Mouse (Mus musculus) testis, adult 2 months (tissue): ENCODE results near the gene C3ar1. TPM values are rescaled to one million over a fixed set of nuclear protein-coding genes. Genes with fewer than 3 reads are reported as not detected.

ENCODE experiments used
- H3K27ac ChIP-seq: fragments of 200-500 bp; 2 replicates; pipeline ENCODE4 v1.5.1; 2012; ENCODE audit warnings: low read depth, low read length; ENCODE audit not compliant: control insufficient read depth, insufficient read depth
- H3K27me3 ChIP-seq: fragments of 200-500 bp; 2 replicates; pipeline ENCODE4 v1.6.1; 2012; ENCODE audit warnings: mild to moderate bottlenecking, low read length, moderate library complexity; ENCODE audit not compliant: control insufficient read depth, insufficient read depth
- H3K36me3 ChIP-seq: fragments of 200-500 bp; 2 replicates; pipeline ENCODE4 v1.6.1; 2012; ENCODE audit warnings: mild to moderate bottlenecking, low read length; ENCODE audit not compliant: control insufficient read depth, insufficient read depth
- H3K4me1 ChIP-seq: fragments of 200-500 bp; 2 replicates; pipeline ENCODE4 v1.6.1; 2012; ENCODE audit warnings: low read length; ENCODE audit not compliant: control insufficient read depth, insufficient read depth
- H3K4me3 ChIP-seq: fragments of 200-500 bp; 2 replicates; pipeline ENCODE4 v1.5.1; 2012; ENCODE audit warnings: low read depth, mild to moderate bottlenecking, low read length, moderate library complexity, mixed read lengths; ENCODE audit not compliant: control insufficient read depth
- CTCF ChIP-seq: fragments of 200-500 bp; IDR thresholded peaks from 2 replicates; pipeline ENCODE4 v1.5.1; 2012; ENCODE audit warnings: low read depth, mild to moderate bottlenecking, inconsistent platforms, low read length, moderate library complexity; ENCODE audit not compliant: control insufficient read depth, insufficient read depth, insufficient replicate concordance
- POLR2A ChIP-seq: fragments of 200-500 bp; IDR thresholded peaks from 2 replicates; pipeline ENCODE4 v1.6.1; 2012; ENCODE audit warnings: low read depth, mild to moderate bottlenecking, inconsistent platforms, low read length, moderate library complexity; ENCODE audit not compliant: control insufficient read depth
- polyA plus RNA-seq: library from polyadenylated mRNA; depleted of rRNA; stranded (reverse); fragments of >200 nt; gene quantifications from 2 replicates; pipeline ENCODE4 v1.2.3, GENCODE M21; 2012

Gene C3ar1
- polyA plus RNA-seq, 1 experiment = 0.67 TPM

- peaks cover 6% of the 10 kb centered on the region for H3K4me1 ChIP-seq
- no peaks in the 10 kb centered on the region for H3K36me3 ChIP-seq
- no peak for TF ChIP-seq POLR2A
- H3K4me3 ChIP-seq = peak within 1 kb of the TSS; percentile 80
- H3K27me3 ChIP-seq = no peaks in the 10 kb centered on the region; the same call in 1 of the 2 replicates
- peak within 1 kb of the TSS; percentile 61 for H3K27ac ChIP-seq
Observed at GRCm38 (mm10) chr6:122819306-122820070, 36.5 kb downstream of the C3ar1 start, which contains the start of gene Foxj2. Foxj2 (plus strand) TSS chr6:122819914.

- Histone ChIP-seq H3K4me3 (no peak overlapping the region), H3K4me1 (peaks cover 6% of the 10 kb centered on the region), H3K27me3 (no peaks in the 10 kb centered on the region), H3K36me3 (no peaks in the 10 kb centered on the region), H3K27ac (no peak overlapping the region)
- no peak for TF ChIP-seq CTCF
- TF ChIP-seq POLR2A = no peak
Observed at GRCm38 (mm10) chr6:122813640-122814039, 42.3 kb downstream of the C3ar1 start.

- TF ChIP-seq CTCF (no peak), POLR2A (no peak)
- no peaks in the 10 kb centered on the region for H3K36me3 ChIP-seq
- no peaks in the 10 kb centered on the region for H3K27me3 ChIP-seq
- no peak overlapping the region for H3K4me3 ChIP-seq
- peaks cover 6% of the 10 kb centered on the region for H3K4me1 ChIP-seq
- H3K27ac ChIP-seq = no peak overlapping the region
Observed at GRCm38 (mm10) chr6:122812716-122813115, 43.2 kb downstream of the C3ar1 start.

- peak overlapping the region; percentile 63 for H3K27ac ChIP-seq
- H3K36me3 ChIP-seq = no peaks in the 10 kb centered on the region
- no peak overlapping the region; the same call in 1 of the 2 replicates for H3K4me3 ChIP-seq
- H3K27me3 ChIP-seq = no peaks in the 10 kb centered on the region
- H3K4me1 ChIP-seq = peaks cover 6% of the 10 kb centered on the region
- no peak for TF ChIP-seq POLR2A
- TF ChIP-seq CTCF = no peak
Observed at GRCm38 (mm10) chr6:122811771-122812600, 44.0 kb downstream of the C3ar1 start.

GRCm38 (mm10) chr6:122811280-122811652 is 44.7 kb downstream of the C3ar1 start:
- TF ChIP-seq CTCF = no peak
- TF ChIP-seq POLR2A = peak; percentile 25
- H3K4me3 ChIP-seq = peak overlapping the region; percentile 84
- H3K4me1 ChIP-seq = peaks cover 6% of the 10 kb centered on the region
- peak overlapping the region; percentile 89 for H3K27ac ChIP-seq
- no peaks in the 10 kb centered on the region for H3K36me3 ChIP-seq
- H3K27me3 ChIP-seq = no peaks in the 10 kb centered on the region

GRCm38 (mm10) chr6:122810615-122811279 is 45.2 kb downstream of the C3ar1 start:
- no peaks in the 10 kb centered on the region for H3K27me3 ChIP-seq
- peak overlapping the region; percentile 84 for H3K4me3 ChIP-seq
- TF ChIP-seq CTCF (no peak), POLR2A (peak; percentile 37; the same call in 1 of the 2 replicates)
- peaks cover 6% of the 10 kb centered on the region for H3K4me1 ChIP-seq
- no peaks in the 10 kb centered on the region for H3K36me3 ChIP-seq
- H3K27ac ChIP-seq = peak overlapping the region; percentile 89

- Histone ChIP-seq H3K27ac (peak overlapping the region; percentile 89), H3K4me3 (peak overlapping the region; percentile 84), H3K36me3 (no peaks in the 10 kb centered on the region), H3K4me1 (peaks cover 6% of the 10 kb centered on the region), H3K27me3 (no peaks in the 10 kb centered on the region)
- TF ChIP-seq CTCF = no peak
- no peak for TF ChIP-seq POLR2A
Observed at GRCm38 (mm10) chr6:122810022-122810614, 45.8 kb downstream of the C3ar1 start.
